ENCODE assay signal across 8 mouse cellular contexts in the genomic region with DNA sequence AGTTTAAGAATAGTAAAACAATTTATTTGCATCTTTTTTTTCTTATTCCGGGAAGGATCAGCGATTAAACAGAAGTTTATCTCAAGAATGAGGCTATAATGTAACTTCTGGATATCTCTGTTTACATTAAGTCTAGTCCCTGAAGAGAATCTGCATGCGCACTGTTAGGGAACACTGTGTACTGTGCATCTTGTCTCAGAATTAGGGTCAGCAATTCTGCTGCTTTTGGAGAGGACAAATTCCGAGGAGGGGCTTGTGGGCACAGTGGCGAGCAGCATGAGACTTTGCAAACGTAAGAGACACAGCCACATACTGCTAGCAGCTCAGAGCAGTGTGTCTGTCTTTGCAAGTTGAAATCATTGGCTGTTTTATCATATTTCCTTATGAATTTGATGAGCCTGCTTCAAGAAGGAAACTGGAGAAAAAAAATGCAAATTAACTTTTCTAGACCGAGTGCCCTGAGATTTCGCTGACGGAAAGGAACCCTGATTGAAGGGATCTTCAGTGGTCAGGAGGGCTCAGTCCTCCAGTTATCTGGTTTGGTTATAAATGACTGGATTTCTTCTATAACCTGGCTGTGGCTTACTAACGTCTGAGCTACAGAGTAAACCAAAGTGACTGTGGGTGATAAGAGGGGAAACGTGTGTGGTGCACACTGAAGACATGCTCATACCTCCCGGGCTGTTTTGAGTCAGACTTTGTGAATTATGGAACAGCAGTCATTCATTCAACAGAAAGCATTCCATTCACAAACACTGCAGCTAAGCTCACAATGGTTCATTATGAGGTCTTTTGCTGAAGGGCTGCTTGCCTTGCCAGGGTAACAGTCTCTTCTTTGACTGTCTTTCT.
A peak's percentile ranks its signal among the peaks of the same experiment; 100 is the strongest.
DNase-seq lines count a peak whose midpoint lies in the region; ATAC-seq and TF ChIP-seq lines count a peak whose summit lies in the region.

No protein-coding gene starts in this region.

- H3K9ac ChIP-seq in kidney, postnatal 0 days (ENCODE audit: low read depth, low read length) = 0 out of 2 replicates have a peak overlapping the region, but pooled peaks have one; percentile 46
- no peak overlapping the region for H3K9ac ChIP-seq in kidney, embryonic 14.5 days (ENCODE audit: low read depth, low read length)
- no peak overlapping the region; the same call in 1 of the 2 replicates for H3K9ac ChIP-seq in forebrain, embryonic 16.5 days (replicated peaks; ENCODE audit: low read depth, low read length)
- H3K9ac ChIP-seq in liver, embryonic 11.5 days (ENCODE audit: low read depth, low read length) = no peak overlapping the region
- 0 out of 2 replicates have a peak overlapping the region, but pooled peaks have one; percentile 17 for H3K9ac ChIP-seq in neural tube, embryonic 15.5 days (replicated peaks)

- no peak for ATAC-seq in kidney, postnatal 0 days (replicated peaks; ENCODE audit: low FRiP score, low read depth)
- ATAC-seq in kidney, embryonic 14.5 days (ENCODE audit: low FRiP score, low TSS enrichment) = no peak
- ATAC-seq in forebrain, embryonic 16.5 days = peak; percentile 53
- ATAC-seq in liver, embryonic 11.5 days (replicated peaks; ENCODE audit: low FRiP score) = 0 out of 2 replicates have a peak, but pooled peaks have one; percentile 34
- ATAC-seq in neural tube, embryonic 15.5 days (ENCODE audit: low FRiP score) = peak; percentile 57; the same call in 1 of the 2 replicates

- no peak overlapping the region for H3K4me3 ChIP-seq in kidney, postnatal 0 days (replicated peaks; ENCODE audit: low read depth, low read length)
- H3K4me3 ChIP-seq in kidney, embryonic 14.5 days (ENCODE audit: low read length) = no peak overlapping the region
- H3K4me3 ChIP-seq in forebrain, embryonic 16.5 days (replicated peaks; ENCODE audit: low read length) = peak overlapping the region; percentile 57
- no peak overlapping the region for H3K4me3 ChIP-seq in liver, embryonic 11.5 days (ENCODE audit: low read depth, low read length)
- no peak overlapping the region for H3K4me3 ChIP-seq in neural tube, embryonic 15.5 days (replicated peaks)

- 0 out of 2 replicates have a peak overlapping the region, but pooled peaks have one; percentile 0 for H3K27ac ChIP-seq in kidney, postnatal 0 days
- H3K27ac ChIP-seq in kidney, embryonic 14.5 days (ENCODE audit: low read depth, low read length) = no peak overlapping the region
- H3K27ac ChIP-seq in forebrain, embryonic 16.5 days (ENCODE audit: low read length) = no peak overlapping the region
- H3K27ac ChIP-seq in liver, embryonic 11.5 days (ENCODE audit: low read depth, low read length) = peak overlapping the region; percentile 25; the same call in 1 of the 2 replicates
- no peak overlapping the region for H3K27ac ChIP-seq in neural tube, embryonic 15.5 days (replicated peaks)

- H3K4me2 ChIP-seq in kidney, postnatal 0 days (ENCODE audit: low read length) = peak overlapping the region; percentile 57
- H3K4me2 ChIP-seq in kidney, embryonic 14.5 days (replicated peaks; ENCODE audit: low read depth, low read length) = no peak overlapping the region; the same call in none of the 2 replicates
- peak overlapping the region; percentile 66 for H3K4me2 ChIP-seq in forebrain, embryonic 16.5 days (ENCODE audit: low read length)
- H3K4me2 ChIP-seq in liver, embryonic 11.5 days = peak overlapping the region; percentile 77; the same call in 1 of the 2 replicates
- H3K4me2 ChIP-seq in neural tube, embryonic 15.5 days = peak overlapping the region; percentile 79

- no peak for TF ChIP-seq CTCF in kidney, postnatal 0 days (IDR thresholded peaks at IDR 0.05; ENCODE audit: low read depth)

- DNase-seq in kidney, postnatal 0 days (ENCODE audit: low spot score) = no peak
- DNase-seq in liver, embryonic 11.5 days (ENCODE audit: low spot score) = no peak
- DNase-seq in layer of hippocampus, postnatal 25 days (ENCODE audit: extremely low spot score in 1 of 2, low spot score in 1 of 2) = no peak
- DNase-seq in gastrocnemius, adult 8-10 months (ENCODE audit: low spot score in 2 of 2) = no peak
- no peak for DNase-seq in adrenal gland, postnatal 25 days

- no peaks in the 10 kb centered on the region for H3K36me3 ChIP-seq in kidney, postnatal 0 days (ENCODE audit: insufficient read depth, low read length)
- no peaks in the 10 kb centered on the region for H3K36me3 ChIP-seq in kidney, embryonic 14.5 days (ENCODE audit: control insufficient read depth, insufficient read depth, low read length)
- H3K36me3 ChIP-seq in forebrain, embryonic 16.5 days (ENCODE audit: control insufficient read depth, insufficient read depth) = no peaks in the 10 kb centered on the region
- no peaks in the 10 kb centered on the region for H3K36me3 ChIP-seq in liver, embryonic 11.5 days (ENCODE audit: control insufficient read depth, insufficient read depth, low read length)
- H3K36me3 ChIP-seq in neural tube, embryonic 15.5 days = no peaks in the 10 kb centered on the region

- H3K4me1 ChIP-seq in kidney, postnatal 0 days (replicated peaks; ENCODE audit: insufficient read depth, low read length) = 0 out of 2 replicates have a peak, but pooled peaks cover 6% of the 10 kb centered on the region
- H3K4me1 ChIP-seq in kidney, embryonic 14.5 days (ENCODE audit: control insufficient read depth, insufficient read depth, low read length) = peaks cover 4% of the 10 kb centered on the region; the same call in 1 of the 2 replicates
- peaks cover 11% of the 10 kb centered on the region for H3K4me1 ChIP-seq in forebrain, embryonic 16.5 days (replicated peaks; ENCODE audit: control insufficient read depth, insufficient read depth, low read length)
- no peaks in the 10 kb centered on the region; the same call in none of the 2 replicates for H3K4me1 ChIP-seq in liver, embryonic 11.5 days (replicated peaks; ENCODE audit: control insufficient read depth, insufficient read depth, low read length)
- peaks cover 14% of the 10 kb centered on the region for H3K4me1 ChIP-seq in neural tube, embryonic 15.5 days

- 57% methylated on average over 12 of the region's 12 CpGs for WGBS in kidney, postnatal 0 days
- 56% methylated on average over 12 of the region's 12 CpGs for WGBS in kidney, embryonic 14.5 days
- WGBS in forebrain, embryonic 16.5 days = 35% methylated on average over 12 of the region's 12 CpGs
- 43% methylated on average over 12 of the region's 12 CpGs for WGBS in liver, embryonic 11.5 days
- WGBS in neural tube, embryonic 15.5 days = 35% methylated on average over 12 of the region's 12 CpGs

- H3K27me3 ChIP-seq in kidney, postnatal 0 days (ENCODE audit: insufficient read depth, low read length) = no peaks in the 10 kb centered on the region
- H3K27me3 ChIP-seq in kidney, embryonic 14.5 days (ENCODE audit: control insufficient read depth, insufficient read depth, low read length) = no peaks in the 10 kb centered on the region
- no peaks in the 10 kb centered on the region for H3K27me3 ChIP-seq in forebrain, embryonic 16.5 days (replicated peaks; ENCODE audit: control insufficient read depth, insufficient read depth, low read length)
- H3K27me3 ChIP-seq in liver, embryonic 11.5 days (replicated peaks; ENCODE audit: control insufficient read depth, insufficient read depth, low read length) = no peaks in the 10 kb centered on the region
- H3K27me3 ChIP-seq in neural tube, embryonic 15.5 days (replicated peaks) = 0 out of 2 replicates have a peak, but pooled peaks cover 25% of the 10 kb centered on the region

- no peaks in the 10 kb centered on the region for H3K9me3 ChIP-seq in kidney, postnatal 0 days (replicated peaks; ENCODE audit: low read length)
- no peaks in the 10 kb centered on the region for H3K9me3 ChIP-seq in kidney, embryonic 14.5 days (ENCODE audit: control insufficient read depth, low read length)
- no peaks in the 10 kb centered on the region for H3K9me3 ChIP-seq in forebrain, embryonic 16.5 days (ENCODE audit: control insufficient read depth, low read length)
- no peaks in the 10 kb centered on the region for H3K9me3 ChIP-seq in liver, embryonic 11.5 days (ENCODE audit: control insufficient read depth, low read length)
- H3K9me3 ChIP-seq in neural tube, embryonic 15.5 days (replicated peaks) = no peaks in the 10 kb centered on the region

Comparison
In these comparisons a context has a peak if more than half of its experiments do, and no peak if none do; other contexts are left out.
1. H3K27ac ChIP-seq: peak in kidney, postnatal 0 days (single experiment) and liver, embryonic 11.5 days (single experiment); none in kidney, embryonic 14.5 days (single experiment), forebrain, embryonic 16.5 days (single experiment) and neural tube, embryonic 15.5 days (single experiment).
2. H3K9ac ChIP-seq: peak in kidney, postnatal 0 days (single experiment) and neural tube, embryonic 15.5 days (single experiment); none in kidney, embryonic 14.5 days (single experiment), forebrain, embryonic 16.5 days (single experiment) and liver, embryonic 11.5 days (single experiment).
3. ATAC-seq: peak in forebrain, embryonic 16.5 days (single experiment), liver, embryonic 11.5 days (single experiment) and neural tube, embryonic 15.5 days (single experiment); none in kidney, postnatal 0 days (single experiment) and kidney, embryonic 14.5 days (single experiment).